Mouse (Mus musculus): ENCODE data around the gene Srek1. TPM values are rescaled to one million over a fixed set of nuclear protein-coding genes. Genes with fewer than 3 reads are reported as not detected.

Srek1 gene
- total and polyA plus RNA-seq, 3 experiments = 31.0 to 68.5 TPM; not detected in 1

GRCm38 (mm10) chr13:103819377-103819776 lies 45.0 kb upstream of the Srek1 start (continued):
- TF ChIP-seq MAFK (IDR thresholded peaks at IDR 0.05; ENCODE audit: borderline replicate concordance, low read depth, low read length) = no peak
- TF ChIP-seq POLR2A (IDR thresholded peaks at IDR 0.05; ENCODE audit: control insufficient read depth in 1 of 2, insufficient read depth in 1 of 2, low read depth in 1 of 2, low read length in 2 of 2, poor library complexity in 1 of 2) = no peak
- peak; percentile 85 for TF ChIP-seq GATA1 (IDR thresholded peaks at IDR 0.05; ENCODE audit: low read depth, low read length)
- no peak for TF ChIP-seq ELF1 (IDR thresholded peaks at IDR 0.05; ENCODE audit: low read depth, low read length)
- TF ChIP-seq E2F4 (IDR thresholded peaks at IDR 0.05; ENCODE audit: borderline replicate concordance, low read depth, low read length) = no peak
- TF ChIP-seq SMC3 (IDR thresholded peaks at IDR 0.05; ENCODE audit: low read depth, low read length) = peak; percentile 12; the same call in 1 of the 2 replicates
- TF ChIP-seq ZMIZ1 (IDR thresholded peaks at IDR 0.05; ENCODE audit: low read depth, low read length) = no peak
- no peak for TF ChIP-seq MAZ (IDR thresholded peaks at IDR 0.05; ENCODE audit: low read depth, low read length)
- TF ChIP-seq USF2 (IDR thresholded peaks at IDR 0.05; ENCODE audit: borderline replicate concordance in 1 of 2, insufficient read depth in 1 of 2, low read depth in 1 of 2, low read length in 2 of 2) = no peak
- no peak for TF ChIP-seq MYB (IDR thresholded peaks at IDR 0.05; ENCODE audit: low read depth, low read length)
- TF ChIP-seq RCOR1 (IDR thresholded peaks at IDR 0.05; ENCODE audit: low read depth, low read length) = peak; percentile 91
- TF ChIP-seq CTCF (IDR thresholded peaks at IDR 0.05 in 2 of 3, conservative IDR thresholded peaks at IDR 0.05 in 1 of 3; ENCODE audit: control insufficient read depth in 1 of 3, insufficient read depth in 1 of 3, low read depth in 2 of 3, low read length in 3 of 3, poor library complexity in 1 of 3, severe bottlenecking in 1 of 3) = no peak
- TF ChIP-seq EP300 (IDR thresholded peaks at IDR 0.05; ENCODE audit: low read depth in 1 of 2, low read length in 2 of 2) = peak; percentile 63 to 73

- Histone ChIP-seq H3K36me3 (ENCODE audit: control insufficient read depth in 1 of 2, insufficient read depth in 2 of 2, low read length in 2 of 2) (peaks cover 0 to 8% of the 10 kb centered on the region in 2 experiments; a peak in 3 of 4 replicates), H3K9ac (ENCODE audit: control insufficient read depth, low read depth, low read length, poor library complexity, severe bottlenecking) (no peak overlapping the region)
Observed at GRCm38 (mm10) chr13:103817935-103818334, 43.5 kb upstream of the Srek1 start.

GRCm38 (mm10) chr13:103807464-103807863 lies 33.1 kb upstream of the Srek1 start:
- TF ChIP-seq CHD2 (IDR thresholded peaks at IDR 0.05; ENCODE audit: low read length) (no peak), ZNF384 (IDR thresholded peaks at IDR 0.05; ENCODE audit: low read depth, low read length) (no peak), GATA1 (IDR thresholded peaks at IDR 0.05; ENCODE audit: low read depth, low read length) (peak; percentile 38; the same call in 1 of the 2 replicates), BHLHE40 (IDR thresholded peaks at IDR 0.05; ENCODE audit: borderline replicate concordance, low read depth, low read length) (no peak), MYC (IDR thresholded peaks at IDR 0.05; ENCODE audit: low read depth, low read length) (peak; percentile 49; the same call in 1 of the 2 replicates), CHD1 (IDR thresholded peaks at IDR 0.05; ENCODE audit: low read depth, low read length) (no peak), MAFK (IDR thresholded peaks at IDR 0.05; ENCODE audit: borderline replicate concordance, low read depth, low read length) (no peak), EP300 (IDR thresholded peaks at IDR 0.05; ENCODE audit: low read depth in 1 of 2, low read length in 2 of 2) (peak in 1 of 2 experiments; percentile 43; a peak in 3 of 4 replicates)
- peak overlapping the region; percentile 55 for H3K27ac ChIP-seq (ENCODE audit: control insufficient read depth, low read depth, low read length)
- no peaks in the 10 kb centered on the region for H3K27me3 ChIP-seq (ENCODE audit: control insufficient read depth in 1 of 2, insufficient read depth in 2 of 2, low read length in 2 of 2)
- peaks cover 3 to 11% of the 10 kb centered on the region in 2 experiments; a peak in 3 of 4 replicates for H3K4me1 ChIP-seq (ENCODE audit: control insufficient read depth in 1 of 2, insufficient read depth in 2 of 2, low read length in 2 of 2)
- no peaks in the 10 kb centered on the region for H3K9me3 ChIP-seq (replicated peaks; ENCODE audit: insufficient read depth, low read length)
- H3K4me3 ChIP-seq (ENCODE audit: control insufficient read depth in 1 of 2, insufficient read depth in 1 of 2, low read depth in 2 of 2, low read length in 2 of 2) = no peak overlapping the region
- no peaks in the 10 kb centered on the region for H3K79me2 ChIP-seq (ENCODE audit: control insufficient read depth, insufficient read depth, low read length, poor library complexity)
- H3K9ac ChIP-seq (ENCODE audit: control insufficient read depth, low read depth, low read length, poor library complexity, severe bottlenecking) = no peak overlapping the region
- peaks cover 0 to 7% of the 10 kb centered on the region in 2 experiments; a peak in 2 of 4 replicates for H3K36me3 ChIP-seq (ENCODE audit: control insufficient read depth in 1 of 2, insufficient read depth in 2 of 2, low read length in 2 of 2)
- peak; percentile 79 for DNase-seq (ENCODE audit: low read depth, low spot score)

More at GRCm38 (mm10) chr13:103817935-103818334, 43.5 kb upstream of the Srek1 start:
- no peak for DNase-seq (ENCODE audit: low read depth, low spot score)
- no peak overlapping the region for H3K4me3 ChIP-seq (ENCODE audit: control insufficient read depth in 1 of 2, insufficient read depth in 1 of 2, low read depth in 2 of 2, low read length in 2 of 2)
- TF ChIP-seq MEF2A (IDR thresholded peaks at IDR 0.05; ENCODE audit: extremely low read depth, insufficient replicate concordance, low read depth, low read length, poor library complexity, severe bottlenecking) = no peak
- TF ChIP-seq MAX (IDR thresholded peaks at IDR 0.05; ENCODE audit: low read length) = no peak
- TF ChIP-seq GABPA (IDR thresholded peaks at IDR 0.05; ENCODE audit: low read depth, low read length) = no peak
- H3K79me2 ChIP-seq (ENCODE audit: control insufficient read depth, insufficient read depth, low read length, poor library complexity) = no peaks in the 10 kb centered on the region
- no peaks in the 10 kb centered on the region for H3K9me3 ChIP-seq (replicated peaks; ENCODE audit: insufficient read depth, low read length)
- H3K27ac ChIP-seq (ENCODE audit: control insufficient read depth, low read depth, low read length) = no peak overlapping the region
- peaks cover 0 to 2% of the 10 kb centered on the region in 2 experiments; a peak in 1 of 4 replicates for H3K4me1 ChIP-seq (ENCODE audit: control insufficient read depth in 1 of 2, insufficient read depth in 2 of 2, low read length in 2 of 2)
- H3K27me3 ChIP-seq (ENCODE audit: control insufficient read depth in 1 of 2, insufficient read depth in 2 of 2, low read length in 2 of 2) = no peaks in the 10 kb centered on the region

All from MEL (cell line).